Mouse (Mus musculus): ENCODE data around the gene Arhgap31. TPM values are rescaled to one million over a fixed set of nuclear protein-coding genes. Genes with fewer than 3 reads are reported as not detected.

The Arhgap31 gene
- total and polyA plus RNA-seq, 3 experiments = 0.01 to 0.04 TPM; not detected in 1

- Histone ChIP-seq H3K4me3 (ENCODE audit: control insufficient read depth in 1 of 2, insufficient read depth in 1 of 2, low read depth in 2 of 2, low read length in 2 of 2) (no peak overlapping the region), H3K36me3 (ENCODE audit: control insufficient read depth in 1 of 2, insufficient read depth in 2 of 2, low read length in 2 of 2) (peaks cover 0 to 2% of the 10 kb centered on the region in 2 experiments; a peak in 1 of 4 replicates), H3K4me1 (ENCODE audit: control insufficient read depth in 1 of 2, insufficient read depth in 2 of 2, low read length in 2 of 2) (peaks cover 0 to 2% of the 10 kb centered on the region in 2 experiments; a peak in 1 of 4 replicates), H3K79me2 (ENCODE audit: control insufficient read depth, insufficient read depth, low read length, poor library complexity) (no peaks in the 10 kb centered on the region), H3K27ac (ENCODE audit: control insufficient read depth, low read depth, low read length) (no peak overlapping the region), H3K9ac (ENCODE audit: control insufficient read depth, low read depth, low read length, poor library complexity, severe bottlenecking) (no peak overlapping the region), H3K9me3 (replicated peaks; ENCODE audit: insufficient read depth, low read length) (no peaks in the 10 kb centered on the region), H3K27me3 (ENCODE audit: control insufficient read depth in 1 of 2, insufficient read depth in 2 of 2, low read length in 2 of 2) (no peaks in the 10 kb centered on the region; a peak in 1 of 4 replicates)
- DNase-seq (ENCODE audit: low read depth, low spot score) = no peak
- TF ChIP-seq RCOR1 (IDR thresholded peaks at IDR 0.05; ENCODE audit: low read depth, low read length) = no peak
- no peak for TF ChIP-seq MAX (IDR thresholded peaks at IDR 0.05; ENCODE audit: low read length)
- no peak for TF ChIP-seq MAZ (IDR thresholded peaks at IDR 0.05; ENCODE audit: low read depth, low read length)
- TF ChIP-seq ELF1 (IDR thresholded peaks at IDR 0.05; ENCODE audit: low read depth, low read length) = no peak
- no peak for TF ChIP-seq EP300 (IDR thresholded peaks at IDR 0.05; ENCODE audit: low read depth in 1 of 2, low read length in 2 of 2)
- no peak for TF ChIP-seq ZKSCAN1 (IDR thresholded peaks at IDR 0.05; ENCODE audit: low read depth, low read length)
- no peak for TF ChIP-seq ZMIZ1 (IDR thresholded peaks at IDR 0.05; ENCODE audit: low read depth, low read length)
- TF ChIP-seq CTCF (IDR thresholded peaks at IDR 0.05 in 2 of 3, conservative IDR thresholded peaks at IDR 0.05 in 1 of 3; ENCODE audit: control insufficient read depth in 1 of 3, insufficient read depth in 1 of 3, low read depth in 2 of 3, low read length in 3 of 3, poor library complexity in 1 of 3, severe bottlenecking in 1 of 3) = no peak
- no peak for TF ChIP-seq MYC (IDR thresholded peaks at IDR 0.05; ENCODE audit: low read depth, low read length)
- TF ChIP-seq NELFE (IDR thresholded peaks at IDR 0.05; ENCODE audit: low read depth, low read length) = no peak
- no peak for TF ChIP-seq MXI1 (IDR thresholded peaks at IDR 0.05; ENCODE audit: low read depth, low read length)
- TF ChIP-seq GABPA (IDR thresholded peaks at IDR 0.05; ENCODE audit: low read depth, low read length) = no peak
- TF ChIP-seq ZNF384 (IDR thresholded peaks at IDR 0.05; ENCODE audit: low read depth, low read length) = no peak
- no peak for TF ChIP-seq TAL1 (IDR thresholded peaks at IDR 0.05; ENCODE audit: low read length)
- TF ChIP-seq HCFC1 (IDR thresholded peaks at IDR 0.05; ENCODE audit: low read depth, low read length) = no peak
- TF ChIP-seq POLR2A (IDR thresholded peaks at IDR 0.05; ENCODE audit: control insufficient read depth in 1 of 2, insufficient read depth in 1 of 2, low read depth in 1 of 2, low read length in 2 of 2, poor library complexity in 1 of 2) = no peak
- TF ChIP-seq MYB (IDR thresholded peaks at IDR 0.05; ENCODE audit: low read depth, low read length) = no peak
- no peak for TF ChIP-seq CHD2 (IDR thresholded peaks at IDR 0.05; ENCODE audit: low read length)
- no peak for TF ChIP-seq MEF2A (IDR thresholded peaks at IDR 0.05; ENCODE audit: extremely low read depth, insufficient replicate concordance, low read depth, low read length, poor library complexity, severe bottlenecking)
These were observed 40.6 kb upstream of the Arhgap31 start for GRCm38 (mm10) chr16:38753631-38754030.

- Histone ChIP-seq H3K4me3 (ENCODE audit: control insufficient read depth in 1 of 2, insufficient read depth in 1 of 2, low read depth in 2 of 2, low read length in 2 of 2) (no peak overlapping the region), H3K79me2 (ENCODE audit: control insufficient read depth, insufficient read depth, low read length, poor library complexity) (no peaks in the 10 kb centered on the region), H3K27me3 (ENCODE audit: control insufficient read depth in 1 of 2, insufficient read depth in 2 of 2, low read length in 2 of 2) (no peaks in the 10 kb centered on the region; a peak in 1 of 4 replicates), H3K27ac (ENCODE audit: control insufficient read depth, low read depth, low read length) (no peak overlapping the region), H3K9me3 (replicated peaks; ENCODE audit: insufficient read depth, low read length) (no peaks in the 10 kb centered on the region), H3K9ac (ENCODE audit: control insufficient read depth, low read depth, low read length, poor library complexity, severe bottlenecking) (no peak overlapping the region), H3K36me3 (ENCODE audit: control insufficient read depth in 1 of 2, insufficient read depth in 2 of 2, low read length in 2 of 2) (no peaks in the 10 kb centered on the region), H3K4me1 (ENCODE audit: control insufficient read depth in 1 of 2, insufficient read depth in 2 of 2, low read length in 2 of 2) (peaks cover 0 to 2% of the 10 kb centered on the region in 2 experiments; a peak in 1 of 4 replicates)
- DNase-seq (ENCODE audit: low read depth, low spot score) = no peak
- no peak for TF ChIP-seq NELFE (IDR thresholded peaks at IDR 0.05; ENCODE audit: low read depth, low read length)
These were observed 37.7 kb upstream of the Arhgap31 start for GRCm38 (mm10) chr16:38750803-38751202.
